Mouse (Mus musculus) kidney, postnatal 0 days (tissue): ENCODE data around the gene Pipox. TPM values are rescaled to one million over a fixed set of nuclear protein-coding genes. Genes with fewer than 3 reads are reported as not detected.

Source experiments
- ATAC-seq: fragments of 200-750 bp; cut with Nextera tagmentation; replicated peaks from 2 replicates; pipeline ENCODE4 v1.8.0; 2017; ENCODE audit warnings: low read depth, moderate number of reproducible peaks, moderate TSS enrichment, moderate library complexity; ENCODE audit not compliant: low FRiP score
- DNase-seq: peaks from one replicate; pipeline ENCODE4 v3.0.0-alpha.2; 2016; ENCODE audit warnings: low spot score
- H3K27ac ChIP-seq: fragments of 300-500 bp; sonication (generic); 2 replicates; pipeline ENCODE4 v1.5.1; 2014; ENCODE audit warnings: mild to moderate bottlenecking
- H3K27me3 ChIP-seq: fragments of 300-500 bp; sonication (generic); 2 replicates; pipeline ENCODE4 v1.6.1; 2014; ENCODE audit warnings: low read length, mixed read lengths; ENCODE audit not compliant: insufficient read depth
- H3K36me3 ChIP-seq: fragments of 300-500 bp; sonication (generic); 2 replicates; pipeline ENCODE4 v1.6.1; 2014; ENCODE audit warnings: low read length, mixed read lengths; ENCODE audit not compliant: insufficient read depth
- H3K4me1 ChIP-seq: fragments of 300-500 bp; sonication (generic); replicated peaks from 2 replicates; pipeline ENCODE4 v1.6.1; 2014; ENCODE audit warnings: antibody characterized with exemption, low read length, mixed read lengths; ENCODE audit not compliant: insufficient read depth
- H3K4me2 ChIP-seq: fragments of 300-500 bp; sonication (generic); 2 replicates; pipeline ENCODE4 v1.6.1; 2014; ENCODE audit warnings: mild to moderate bottlenecking, low read length, moderate library complexity, mixed read lengths
- H3K4me3 ChIP-seq: fragments of 300-500 bp; sonication (generic); replicated peaks from 2 replicates; pipeline ENCODE4 v1.5.1; 2014; ENCODE audit warnings: low read depth, low read length
- H3K9ac ChIP-seq: fragments of 300-500 bp; sonication (generic); 2 replicates; pipeline ENCODE4 v1.6.1; 2014; ENCODE audit warnings: low read depth, low read length
- H3K9me3 ChIP-seq: fragments of 300-500 bp; sonication (generic); replicated peaks from 2 replicates; pipeline ENCODE4 v1.6.1; 2016; ENCODE audit warnings: low read length, inconsistent platforms, mixed read lengths
- CTCF ChIP-seq: IDR thresholded peaks from 2 replicates; pipeline ENCODE4 v1.5.1; 2016; ENCODE audit warnings: antibody characterized with exemption, low read depth, mild to moderate bottlenecking, moderate library complexity
- WGBS: fragments of 180-500 bp; shearing (Covaris S2); extraction: QIAGEN DNeasy Blood & Tissue Kit; methylation state at CpG from one replicate; pipeline ENCODE4 v1.1.7; 2014; 5-methylcytosine and 5-hydroxymethylcytosine counted together
- polyA plus RNA-seq: library from polyadenylated mRNA; unstranded; fragments of >200 nt; fragmentation: Nextera tagmentation; extraction: Ambion mirVana; gene quantifications from 2 replicates; pipeline ENCODE4 v1.2.1, GENCODE M21; 2015

The Pipox gene
- polyA plus RNA-seq, result 20.9 and 24.3 TPM in 2 replicates

GRCm38 (mm10) chr11:77893787-77894718 is at the start of gene Pipox:
Pipox (minus strand) TSS chr11:77894096.
- DNase-seq (peak; percentile 83), ATAC-seq (peak; percentile 85)
- peak; percentile 67 for TF ChIP-seq CTCF
- H3K9me3 ChIP-seq, result no peaks in the 10 kb centered on the region
- H3K36me3 ChIP-seq, result no peaks in the 10 kb centered on the region
- H3K9ac ChIP-seq, result no peak within 1 kb of the TSS
- H3K27ac ChIP-seq, result peak within 1 kb of the TSS; percentile 86
- WGBS, result 18% methylated on average over 11 of the region's 11 CpGs
- peak within 1 kb of the TSS; percentile 27; the same call in 1 of the 2 replicates for H3K4me2 ChIP-seq
- peaks cover 15% of the 10 kb centered on the region for H3K4me1 ChIP-seq
- no peaks in the 10 kb centered on the region for H3K27me3 ChIP-seq
- H3K4me3 ChIP-seq, result no peak within 1 kb of the TSS

- H3K9me3 ChIP-seq, result no peaks in the 10 kb centered on the region
- 13% methylated on average over 5 of the region's 5 CpGs for WGBS
- no peak for TF ChIP-seq CTCF
Measured at GRCm38 (mm10) chr11:77942230-77942629, 48.3 kb upstream of the Pipox start.

GRCm38 (mm10) chr11:77937649-77938410 is 43.9 kb upstream of the Pipox start:
- Histone ChIP-seq H3K4me1 (no peaks in the 10 kb centered on the region), H3K4me2 (no peak overlapping the region), H3K27me3 (peaks cover 39% of the 10 kb centered on the region), H3K9me3 (no peaks in the 10 kb centered on the region), H3K4me3 (no peak overlapping the region), H3K27ac (no peak overlapping the region), H3K9ac (no peak overlapping the region), H3K36me3 (no peaks in the 10 kb centered on the region)
- no peak for TF ChIP-seq CTCF
- WGBS, result 22% methylated on average over 4 of the region's 4 CpGs
- ATAC-seq, result no peak
- DNase-seq, result no peak

More at GRCm38 (mm10) chr11:77942230-77942629, 48.3 kb upstream of the Pipox start:
- H3K4me2 ChIP-seq, result no peak overlapping the region
- no peaks in the 10 kb centered on the region for H3K36me3 ChIP-seq
- no peak overlapping the region for H3K9ac ChIP-seq
- no peaks in the 10 kb centered on the region for H3K4me1 ChIP-seq
- H3K4me3 ChIP-seq, result no peak overlapping the region
- DNase-seq (no peak), ATAC-seq (no peak)
- peaks cover 8% of the 10 kb centered on the region; the same call in 1 of the 2 replicates for H3K27me3 ChIP-seq
- H3K27ac ChIP-seq, result no peak overlapping the region

GRCm38 (mm10) chr11:77936846-77937245 is 43.0 kb upstream of the Pipox start:
- Histone ChIP-seq H3K9me3 (no peaks in the 10 kb centered on the region), H3K9ac (no peak overlapping the region), H3K4me1 (no peaks in the 10 kb centered on the region), H3K4me3 (no peak overlapping the region), H3K36me3 (no peaks in the 10 kb centered on the region), H3K27me3 (peaks cover 48% of the 10 kb centered on the region), H3K4me2 (no peak overlapping the region), H3K27ac (no peak overlapping the region)
- TF ChIP-seq CTCF, result no peak
- no peak for DNase-seq
- ATAC-seq, result no peak
- WGBS, result 9% methylated on average over 8 of the region's 8 CpGs

- Histone ChIP-seq H3K9ac (no peak overlapping the region), H3K36me3 (no peaks in the 10 kb centered on the region), H3K27me3 (peaks cover 63% of the 10 kb centered on the region), H3K9me3 (no peaks in the 10 kb centered on the region), H3K4me3 (no peak overlapping the region), H3K4me2 (no peak overlapping the region), H3K4me1 (peaks cover 8% of the 10 kb centered on the region), H3K27ac (no peak overlapping the region)
- WGBS, result 59% methylated on average over 5 of the region's 5 CpGs
- TF ChIP-seq CTCF, result no peak
- DNase-seq (no peak), ATAC-seq (no peak)
Measured at GRCm38 (mm10) chr11:77934568-77935311, 40.8 kb upstream of the Pipox start.
